ENCODE assay signal across 9 mouse cellular contexts in the genomic region with DNA sequence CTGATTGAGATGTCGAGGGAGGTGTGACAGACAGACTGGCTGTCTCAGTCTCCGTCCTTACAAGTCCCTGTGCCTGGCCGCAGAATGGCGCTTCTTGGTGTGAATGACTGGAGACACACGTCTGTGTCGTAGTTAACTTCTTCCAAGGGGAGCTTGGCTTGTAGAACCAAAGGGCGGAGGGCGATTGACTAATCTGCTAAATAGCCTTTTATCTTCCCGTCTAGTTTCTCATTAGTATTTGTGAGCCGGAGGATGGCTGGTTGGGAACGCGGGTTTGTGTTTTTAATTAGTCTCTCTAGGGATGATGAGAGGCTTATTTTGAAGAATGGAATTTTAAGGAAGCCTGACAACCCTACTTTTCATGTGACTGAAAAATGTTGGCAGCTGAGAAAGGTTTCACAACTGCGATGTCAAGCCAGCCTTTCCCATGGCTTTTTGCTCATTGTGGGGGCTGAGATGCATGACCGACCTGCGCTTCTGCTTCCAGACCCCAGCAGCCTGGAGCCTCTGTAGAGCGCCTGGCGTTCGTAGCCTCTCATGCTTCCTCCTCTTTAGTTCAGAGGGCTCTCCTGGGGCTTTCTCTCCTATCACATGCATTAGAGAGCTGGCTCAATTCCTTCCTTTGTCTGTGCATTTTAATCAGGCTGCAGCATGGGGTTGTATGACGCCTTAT.
DNase-seq lines count a peak whose midpoint lies in the region; ATAC-seq lines count a peak whose summit lies in the region.
"Had no signal": no experiment of that assay in that cellular context is flagged by ENCODE, and none has a peak within 500 bp of the region (broad histone marks: within the 10 kb centered on the region; RNA-seq: fewer than 3 reads in every experiment).

No protein-coding gene starts in this region.

- 2% methylated on average over 19 of the region's 19 CpGs for WGBS in forebrain, embryonic 16.5 days
- 4% methylated on average over 19 of the region's 19 CpGs for WGBS in hindbrain, embryonic 14.5 days
- 20% methylated on average over 19 of the region's 19 CpGs for WGBS in neural tube, embryonic 15.5 days

- H3K4me2 ChIP-seq in forebrain, embryonic 16.5 days (ENCODE audit: low read length): peak overlapping the region; percentile 57
- H3K4me2 ChIP-seq in hindbrain, embryonic 14.5 days (replicated peaks): peak overlapping the region; percentile 43
- H3K4me2 ChIP-seq in neural tube, embryonic 15.5 days: peak overlapping the region; percentile 46

- no peaks in the 10 kb centered on the region for H3K9me3 ChIP-seq in forebrain, embryonic 16.5 days (ENCODE audit: control insufficient read depth, low read length)
- no peaks in the 10 kb centered on the region for H3K9me3 ChIP-seq in hindbrain, embryonic 14.5 days (ENCODE audit: control insufficient read depth, low read length)
- no peaks in the 10 kb centered on the region for H3K9me3 ChIP-seq in neural tube, embryonic 15.5 days (replicated peaks)

- peak; percentile 15 to 17 for DNase-seq in kidney, postnatal 4 days
- DNase-seq in kidney, postnatal 25 days: no peak
- DNase-seq in hindbrain, embryonic 14.5 days (ENCODE audit: low spot score): peak; percentile 71
- DNase-seq in cerebellum, adult 9-11 months: no peak
- DNase-seq in left cerebral cortex, postnatal 14 days (ENCODE audit: low spot score in 2 of 2): no peak
- DNase-seq in spleen, postnatal 10 days (ENCODE audit: low spot score in 2 of 2): no peak

- peaks cover 14% of the 10 kb centered on the region for H3K4me1 ChIP-seq in forebrain, embryonic 16.5 days (replicated peaks; ENCODE audit: control insufficient read depth, insufficient read depth, low read length)
- H3K4me1 ChIP-seq in hindbrain, embryonic 14.5 days (replicated peaks; ENCODE audit: control insufficient read depth, insufficient read depth, low read length): peaks cover 18% of the 10 kb centered on the region
- peaks cover 26% of the 10 kb centered on the region for H3K4me1 ChIP-seq in neural tube, embryonic 15.5 days

- H3K27me3 ChIP-seq in forebrain, embryonic 16.5 days (replicated peaks; ENCODE audit: control insufficient read depth, insufficient read depth, low read length): no peaks in the 10 kb centered on the region
- H3K27me3 ChIP-seq in hindbrain, embryonic 14.5 days (ENCODE audit: control insufficient read depth, insufficient read depth, low read length): no peaks in the 10 kb centered on the region
- H3K27me3 ChIP-seq in neural tube, embryonic 15.5 days (replicated peaks): no peaks in the 10 kb centered on the region

- peak; percentile 94 for ATAC-seq in forebrain, embryonic 16.5 days
- peak; percentile 95 for ATAC-seq in hindbrain, embryonic 14.5 days (ENCODE audit: low FRiP score)
- peak; percentile 87 for ATAC-seq in neural tube, embryonic 15.5 days (ENCODE audit: low FRiP score)

- H3K27ac ChIP-seq in forebrain, embryonic 16.5 days (ENCODE audit: low read length): peak overlapping the region; percentile 67
- peak overlapping the region; percentile 85 for H3K27ac ChIP-seq in hindbrain, embryonic 14.5 days
- peak overlapping the region; percentile 75 for H3K27ac ChIP-seq in neural tube, embryonic 15.5 days (replicated peaks)

- peak overlapping the region; percentile 55 for H3K9ac ChIP-seq in forebrain, embryonic 16.5 days (replicated peaks; ENCODE audit: low read depth, low read length)
- H3K9ac ChIP-seq in hindbrain, embryonic 14.5 days: peak overlapping the region; percentile 37
- H3K9ac ChIP-seq in neural tube, embryonic 15.5 days (replicated peaks): no peak overlapping the region; the same call in 1 of the 2 replicates

- intact Hi-C loops in left cerebral cortex, postnatal 14 days (cut with DNase I): no loop called here

- H3K4me3 ChIP-seq in forebrain, embryonic 16.5 days (replicated peaks; ENCODE audit: low read length): peak overlapping the region; percentile 33
- peak overlapping the region; percentile 13 for H3K4me3 ChIP-seq in hindbrain, embryonic 14.5 days (replicated peaks; ENCODE audit: low read length)
- no peak overlapping the region for H3K4me3 ChIP-seq in neural tube, embryonic 15.5 days (replicated peaks)
- H3K4me3 ChIP-seq: erythroblast, embryonic 14.5 days had no signal

- no peaks in the 10 kb centered on the region for H3K36me3 ChIP-seq in forebrain, embryonic 16.5 days (ENCODE audit: control insufficient read depth, insufficient read depth)
- no peaks in the 10 kb centered on the region for H3K36me3 ChIP-seq in hindbrain, embryonic 14.5 days (replicated peaks; ENCODE audit: control insufficient read depth, insufficient read depth)
- no peaks in the 10 kb centered on the region for H3K36me3 ChIP-seq in neural tube, embryonic 15.5 days

Comparison
In these comparisons a context has a peak if more than half of its experiments do, and no peak if none do; other contexts are left out.
1. DNase-seq: peak in kidney, postnatal 4 days (2 of 2) and hindbrain, embryonic 14.5 days (single experiment); none in kidney, postnatal 25 days (0 of 2), cerebellum, adult 9-11 months (single experiment), left cerebral cortex, postnatal 14 days (0 of 2) and spleen, postnatal 10 days (0 of 2).
2. Peak in every context shown above with its lines, with median percentiles within 50 percentile points of each other: ATAC-seq, H3K27ac ChIP-seq and H3K4me2 ChIP-seq.